Mouse (Mus musculus) right cerebral cortex, adult 18-20 months (tissue): ENCODE results near the gene Itgav.
A peak's percentile ranks its signal among the peaks of the same experiment; 100 is the strongest.

Source experiments
- DNase-seq: peaks from one replicate; pipeline ENCODE4 v3.0.0; 2022; ENCODE audit warnings: mixed read lengths

Itgav gene

GRCm38 (mm10) chr2:83753008-83753407 is 28.8 kb downstream of the Itgav start:
- no peak for DNase-seq

DNA sequence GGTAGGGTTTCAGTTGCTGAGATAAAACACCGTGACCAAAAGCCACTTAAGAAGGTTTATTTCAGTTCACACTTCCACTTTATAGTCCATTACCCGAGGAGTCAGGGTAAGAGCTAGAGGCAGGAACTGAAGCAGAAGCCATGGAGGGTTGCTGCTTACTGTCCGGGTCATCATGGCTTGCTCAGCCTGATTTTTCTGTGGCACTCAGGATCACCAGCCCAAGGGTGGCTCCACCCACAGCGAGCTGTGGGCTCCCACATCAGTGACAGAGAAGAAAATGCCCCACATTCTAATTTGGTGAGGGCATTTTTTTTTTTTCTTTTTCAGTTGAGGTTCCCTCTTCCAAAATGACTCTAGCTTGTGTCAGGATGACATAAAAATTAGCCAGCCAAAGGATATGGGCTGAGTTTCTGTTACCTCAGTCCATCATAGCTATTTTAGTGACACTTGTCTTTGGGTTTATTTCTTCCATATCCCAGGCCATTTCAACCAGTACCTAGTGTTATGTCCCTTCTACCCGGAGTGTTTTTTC is 30.2 kb downstream of the Itgav start:
- no peak for DNase-seq

- no peak for DNase-seq
These were observed 34.5 kb downstream of the Itgav start for GRCm38 (mm10) chr2:83758606-83759215.

GRCm38 (mm10) chr2:83759216-83759648 is 35.0 kb downstream of the Itgav start:
- DNase-seq: no peak

DNA sequence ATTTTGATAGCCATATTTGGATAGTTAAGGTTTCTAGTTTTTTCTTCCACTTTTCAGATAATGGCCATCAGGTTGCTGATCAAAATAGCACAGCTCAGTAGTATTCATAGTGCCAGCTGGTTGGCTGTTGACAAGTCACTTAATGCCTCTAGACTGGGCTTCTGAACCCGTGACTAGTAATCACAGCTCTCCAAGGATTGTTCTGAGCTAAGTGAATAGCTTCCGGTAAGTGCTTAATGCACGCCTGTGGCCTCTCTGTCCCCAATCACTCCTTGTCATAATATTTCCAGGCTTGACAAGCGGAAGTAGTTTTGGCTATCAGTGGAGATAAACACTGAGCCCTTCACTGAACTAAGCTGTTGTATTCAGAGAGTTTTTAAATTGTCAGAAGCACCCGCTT is 35.5 kb downstream of the Itgav start:
- no peak for DNase-seq

DNA sequence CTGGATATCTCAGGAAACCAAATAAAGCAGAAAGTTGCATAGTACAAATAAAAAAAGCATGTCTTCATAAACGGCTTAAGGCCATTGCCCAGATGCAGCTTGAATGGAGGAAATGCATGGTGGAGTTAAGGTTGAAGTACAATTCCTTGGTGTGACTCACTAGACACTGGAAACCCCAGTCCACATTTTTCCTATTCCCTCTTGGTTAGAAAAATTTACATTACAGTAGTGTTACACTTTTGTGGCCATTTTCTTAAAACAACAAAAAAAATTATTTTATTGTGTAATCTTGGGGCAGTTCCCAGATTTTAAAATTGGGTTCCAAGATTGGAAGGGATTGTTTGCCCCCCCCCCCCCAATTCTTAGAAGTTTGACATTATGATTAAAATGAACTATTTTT is 35.9 kb downstream of the Itgav start:
- no peak for DNase-seq

- no peak for DNase-seq
These were observed 37.3 kb downstream of the Itgav start for GRCm38 (mm10) chr2:83761506-83761905.

- DNase-seq: no peak
These were observed 38.1 kb downstream of the Itgav start for GRCm38 (mm10) chr2:83762106-83762855.

DNA sequence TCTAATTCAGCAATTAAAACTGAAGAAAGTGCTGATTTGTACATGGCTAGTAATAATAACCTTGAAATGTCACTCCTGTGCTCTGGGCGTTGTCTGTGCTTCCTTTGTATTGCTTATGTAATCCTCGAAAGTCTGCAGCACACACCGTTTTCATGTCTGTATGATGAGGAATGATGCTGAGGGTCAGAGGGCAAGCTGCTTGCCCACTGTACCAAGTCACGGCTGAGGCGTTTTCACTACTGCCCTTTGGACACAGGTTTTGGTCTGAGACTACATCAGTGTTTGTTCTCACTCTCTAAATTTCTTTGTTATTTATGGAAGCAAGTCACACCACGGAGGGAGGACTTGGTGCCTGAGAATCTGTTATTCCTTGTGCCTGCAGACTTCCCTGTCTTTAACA is 41.9 kb downstream of the Itgav start:
- DNase-seq: no peak

- no peak for DNase-seq
These were observed 42.7 kb downstream of the Itgav start for GRCm38 (mm10) chr2:83766878-83767277.

DNA sequence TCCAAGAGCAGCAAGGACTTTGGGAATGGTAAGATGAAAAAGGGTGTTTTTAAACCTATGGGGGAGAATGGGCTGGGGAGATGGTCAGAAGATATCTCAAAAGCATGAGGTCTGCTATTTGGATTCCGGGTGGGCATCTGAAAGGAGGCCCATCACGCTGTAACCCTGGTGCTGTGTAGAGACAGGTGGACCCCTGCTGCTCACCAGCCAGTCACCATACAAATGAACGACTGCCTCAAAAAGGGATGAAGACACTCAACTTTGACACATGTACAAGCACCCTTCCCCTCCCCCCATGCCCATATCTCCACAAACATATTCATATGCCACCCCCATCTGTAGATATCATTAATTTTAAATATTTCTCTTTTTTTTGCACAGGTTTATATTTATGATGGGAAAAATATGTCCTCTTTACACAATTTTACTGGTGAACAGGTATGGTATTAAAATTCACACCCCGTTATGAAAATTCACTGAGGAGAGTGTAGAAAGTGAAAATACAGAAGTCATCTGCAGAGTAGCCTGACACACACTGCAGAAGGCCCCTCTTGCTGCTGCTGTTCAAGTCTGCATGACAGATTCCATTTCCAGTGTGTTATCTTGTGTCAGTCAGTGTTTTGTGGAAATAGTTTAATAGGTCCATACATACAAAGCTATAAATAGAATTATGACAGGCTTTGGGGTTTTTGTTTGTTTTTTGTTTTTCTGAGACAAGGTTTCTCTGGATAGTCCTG is 44.3 kb downstream of the Itgav start:
- no peak for DNase-seq

DNA sequence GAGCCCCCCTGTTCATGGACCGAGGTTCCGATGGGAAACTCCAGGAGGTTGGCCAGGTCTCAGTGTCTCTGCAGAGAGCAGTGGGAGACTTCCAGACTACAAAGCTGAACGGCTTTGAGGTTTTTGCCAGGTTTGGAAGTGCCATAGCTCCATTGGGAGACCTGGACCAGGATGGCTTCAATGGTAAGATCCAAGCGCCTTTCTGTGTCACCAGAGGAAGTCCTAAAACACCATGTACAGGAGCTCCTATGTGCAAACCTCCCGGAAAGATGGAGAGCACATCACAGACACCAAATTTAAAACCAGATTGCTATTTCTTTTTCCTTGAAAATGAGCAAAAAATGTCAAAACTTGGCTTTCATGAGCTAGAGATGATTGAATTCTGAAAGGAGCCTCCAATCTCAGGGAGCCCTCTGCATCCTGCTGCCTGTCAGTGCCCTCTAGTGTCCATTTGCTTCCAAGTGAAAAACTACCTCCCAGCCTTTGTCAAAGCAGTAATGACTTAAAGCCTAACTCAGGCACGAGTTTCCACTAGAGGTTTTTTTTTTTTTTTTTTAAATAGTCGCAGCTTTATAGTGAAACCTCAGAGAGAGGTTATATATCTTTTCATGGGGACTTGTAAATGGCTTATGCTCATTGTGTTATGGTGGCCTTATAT is 47.1 kb downstream of the Itgav start:
- DNase-seq: peak; percentile 72

DNA sequence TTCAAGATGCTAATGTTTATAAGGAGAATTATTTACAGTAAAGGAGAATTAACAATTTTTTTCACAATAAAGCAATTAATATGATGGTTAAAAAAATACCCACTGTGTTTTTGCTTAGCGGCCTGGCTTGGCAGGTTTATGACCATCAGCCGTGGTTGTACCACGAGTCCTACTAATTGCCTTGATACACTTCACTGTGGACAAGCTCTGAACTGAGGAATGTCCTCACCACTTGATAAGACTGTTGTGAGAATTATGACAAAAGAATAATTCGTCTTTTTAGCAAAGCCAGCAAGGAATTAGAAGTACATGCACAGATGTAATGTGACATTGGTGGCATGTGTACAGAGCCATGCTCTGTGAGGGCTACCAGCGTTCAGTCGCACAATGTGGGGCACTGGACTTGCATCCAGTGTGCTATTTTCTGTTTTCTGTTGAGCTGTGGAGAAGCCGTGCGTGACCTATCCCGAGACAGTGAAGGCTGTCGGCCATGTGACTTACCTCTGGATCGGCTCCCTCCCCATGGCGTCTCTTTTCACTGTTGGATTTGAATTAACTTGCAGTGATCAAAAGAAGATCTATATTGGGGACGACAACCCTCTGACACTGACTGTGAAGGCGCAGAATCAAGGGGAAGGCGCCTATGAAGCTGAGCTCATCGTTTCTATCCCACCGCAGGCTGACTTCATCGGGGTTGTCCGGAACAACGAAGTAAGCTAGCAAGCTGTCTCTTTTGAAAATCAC is 67.3 kb downstream of the Itgav start:
- no peak for DNase-seq

- no peak for DNase-seq
These were observed 67.9 kb downstream of the Itgav start for GRCm38 (mm10) chr2:83792102-83792501.

- DNase-seq: no peak
These were observed 71.6 kb downstream of the Itgav start for GRCm38 (mm10) chr2:83795766-83796165.

GRCm38 (mm10) chr2:83797902-83798497 is 73.8 kb downstream of the Itgav start:
- no peak for DNase-seq

- DNase-seq: peak; percentile 94
These were observed 88.5 kb downstream of the Itgav start, which contains the start of gene Fam171b for GRCm38 (mm10) chr2:83812483-83813272. Fam171b (plus strand) TSS chr2:83812636.

DNA sequence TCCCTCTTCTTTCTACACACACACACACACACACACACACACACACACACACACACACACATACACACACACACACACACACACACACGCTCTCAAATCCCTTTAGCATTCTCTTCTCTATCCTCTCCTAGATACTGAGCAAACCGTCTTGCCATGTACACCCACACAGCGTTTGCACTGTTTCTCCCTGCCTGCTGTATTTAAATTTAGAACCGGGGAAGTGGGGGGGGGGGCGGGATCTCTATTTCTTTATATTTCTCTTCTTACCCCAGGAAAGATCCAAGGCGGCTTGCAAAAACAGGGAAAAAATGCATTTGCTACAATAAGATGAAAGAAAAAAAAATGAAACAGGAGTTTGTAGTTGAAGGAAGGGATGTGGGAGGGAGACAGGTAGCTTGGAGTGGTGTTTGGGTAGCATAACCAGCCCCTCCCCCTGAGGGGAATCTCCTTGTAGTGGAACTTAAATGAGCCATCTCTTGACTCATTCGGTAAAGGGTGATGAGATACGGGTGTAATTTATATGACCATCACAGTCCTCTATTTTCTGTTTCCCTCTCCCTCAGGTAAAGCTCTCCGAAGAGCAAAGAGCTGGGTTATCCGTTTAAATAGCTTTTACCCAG is 89.2 kb downstream of the Itgav start:
- peak; percentile 62 for DNase-seq

GRCm38 (mm10) chr2:83814009-83814408 is 89.8 kb downstream of the Itgav start:
- DNase-seq: peak; percentile 79

DNA sequence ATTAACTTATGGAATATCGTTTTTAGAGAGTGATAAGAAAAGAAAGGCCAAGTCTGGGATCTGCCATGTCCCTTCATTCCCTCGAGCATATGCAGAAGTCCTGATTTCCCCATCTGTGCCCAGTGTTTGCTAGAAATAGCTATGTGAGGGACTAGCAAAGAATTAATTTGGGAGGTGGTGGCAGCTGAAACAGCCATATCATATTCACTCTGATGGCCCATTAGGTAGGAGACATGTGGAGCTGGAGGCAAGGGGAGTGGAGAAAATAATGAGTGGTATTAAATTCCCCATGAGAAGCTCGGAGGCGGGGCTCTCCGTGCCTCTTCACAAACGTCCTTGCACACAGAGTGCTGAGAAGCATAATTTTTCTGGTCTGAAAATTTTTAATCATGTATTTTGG is 92.0 kb downstream of the Itgav start:
- no peak for DNase-seq

DNA sequence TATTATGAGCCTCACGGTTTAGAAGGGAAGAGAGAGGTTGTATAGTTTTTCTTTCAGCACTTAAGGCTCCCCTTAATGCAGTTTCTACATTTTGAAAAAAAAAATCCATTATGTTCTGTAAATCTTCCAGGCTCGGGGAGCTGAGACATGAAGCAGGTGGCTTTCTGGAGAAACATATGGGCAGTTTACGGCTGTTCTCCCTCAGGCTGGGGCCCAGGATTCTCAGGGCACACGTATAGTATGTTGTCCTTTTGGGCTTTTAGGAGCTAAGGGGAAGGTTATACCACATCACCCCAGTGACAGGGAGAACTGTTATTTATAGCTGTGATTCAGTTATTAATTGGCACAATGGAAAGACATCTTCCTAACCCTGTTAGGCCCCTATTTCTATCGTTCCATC is 101.0 kb downstream of the Itgav start:
- no peak for DNase-seq
